Mouse (Mus musculus): ENCODE data around the gene Nr2c1. TPM values are rescaled to one million over a fixed set of nuclear protein-coding genes. Genes with fewer than 3 reads are reported as not detected.

Nr2c1 gene
- polyA plus RNA-seq, 1 experiment = 1.5 TPM

DNA sequence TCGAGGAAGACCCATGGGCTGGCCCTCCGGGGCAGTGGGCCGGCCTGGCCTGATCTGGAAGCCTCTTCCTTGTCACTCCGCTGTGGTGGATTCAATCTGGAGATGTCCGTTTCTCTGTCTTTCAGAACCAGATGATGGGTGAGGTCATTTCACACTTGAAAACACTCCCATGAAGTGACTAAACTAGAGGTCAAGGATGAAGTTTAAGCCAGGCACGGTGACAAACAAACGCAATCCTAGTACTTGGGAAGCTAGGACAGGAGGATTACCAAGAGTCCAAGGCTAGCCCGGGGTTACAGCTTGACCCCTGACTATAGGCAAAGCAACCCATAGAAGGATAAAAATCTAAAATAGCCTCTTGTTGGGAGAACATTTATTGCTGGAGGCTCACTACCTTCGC is 27.1 kb upstream of the Nr2c1 start:
- WGBS = 89% methylated on average over 9 of the region's 9 CpGs
- Histone ChIP-seq H3K27me3 (ENCODE audit: control insufficient read depth, insufficient read depth, low read length) (no peaks in the 10 kb centered on the region), H3K4me3 (ENCODE audit: extremely low read depth, insufficient read depth, insufficient read length) (no peak overlapping the region), H3K36me3 (ENCODE audit: control insufficient read depth, insufficient read depth, low read length) (no peaks in the 10 kb centered on the region), H3K4me1 (ENCODE audit: control insufficient read depth, insufficient read depth, insufficient read length) (no peaks in the 10 kb centered on the region), H3K27ac (ENCODE audit: insufficient read depth, low read length) (no peak overlapping the region)
- TF ChIP-seq POLR2A (IDR thresholded peaks at IDR 0.05; ENCODE audit: low read depth, low read length) = no peak
- no peak for TF ChIP-seq CTCF (IDR thresholded peaks at IDR 0.05; ENCODE audit: extremely low read depth, insufficient read depth, insufficient read length, insufficient replicate concordance)
- DNase-seq (ENCODE audit: low read depth in 1 of 2, low spot score in 2 of 2) = no peak

DNA sequence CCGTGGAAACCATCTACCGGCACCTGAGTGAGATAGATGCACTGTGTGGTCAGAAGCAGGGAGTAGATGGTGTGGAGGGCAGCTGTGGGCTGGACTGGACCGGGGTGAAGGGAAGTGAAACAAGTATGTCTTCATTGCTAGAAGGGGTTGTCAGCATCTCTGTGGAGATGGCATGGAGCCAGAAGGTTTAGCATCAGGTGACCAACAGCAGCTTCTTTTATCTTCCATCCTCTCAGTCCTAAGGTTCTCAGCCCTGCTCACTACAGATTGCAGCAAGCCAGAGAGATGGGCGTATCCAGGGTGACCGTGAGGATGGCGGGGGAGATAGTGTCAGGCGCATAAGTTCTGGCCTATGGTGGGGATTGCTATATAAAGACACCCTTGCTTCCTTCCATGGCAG is 25.2 kb upstream of the Nr2c1 start:
- no peak for DNase-seq (ENCODE audit: low read depth in 1 of 2, low spot score in 2 of 2)
- no peaks in the 10 kb centered on the region; the same call in 1 of the 2 replicates for H3K36me3 ChIP-seq (ENCODE audit: control insufficient read depth, insufficient read depth, low read length)
- H3K4me1 ChIP-seq (ENCODE audit: control insufficient read depth, insufficient read depth, insufficient read length) = no peaks in the 10 kb centered on the region
- H3K27me3 ChIP-seq (ENCODE audit: control insufficient read depth, insufficient read depth, low read length) = no peaks in the 10 kb centered on the region
- WGBS = 81% methylated on average over 7 of the region's 7 CpGs
- H3K27ac ChIP-seq (ENCODE audit: insufficient read depth, low read length) = no peak overlapping the region
- no peak overlapping the region for H3K4me3 ChIP-seq (ENCODE audit: extremely low read depth, insufficient read depth, insufficient read length)
- TF ChIP-seq CTCF (IDR thresholded peaks at IDR 0.05; ENCODE audit: extremely low read depth, insufficient read depth, insufficient read length, insufficient replicate concordance) (no peak), POLR2A (IDR thresholded peaks at IDR 0.05; ENCODE audit: low read depth, low read length) (no peak)

DNA sequence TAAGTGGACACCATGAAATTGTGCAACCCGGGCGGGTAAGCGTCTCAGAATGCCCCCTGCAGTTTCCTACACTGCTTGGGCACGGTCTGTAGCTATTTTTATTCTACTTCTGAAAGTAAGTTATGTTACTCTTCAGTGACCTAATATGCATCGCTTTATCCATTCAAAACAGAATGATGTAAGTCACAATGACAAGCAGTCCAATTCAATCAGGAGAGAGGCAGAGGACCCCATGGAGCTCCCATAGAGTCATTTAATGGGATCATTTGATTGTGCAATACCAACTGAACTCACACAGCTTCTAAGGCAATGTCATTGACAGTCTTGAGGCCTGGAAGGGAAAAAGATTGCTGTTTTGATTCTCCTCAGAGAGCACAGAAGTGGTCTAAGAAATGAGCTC is 24.2 kb upstream of the Nr2c1 start:
- WGBS = 87% methylated on average over 5 of the region's 5 CpGs
- H3K4me1 ChIP-seq (ENCODE audit: control insufficient read depth, insufficient read depth, insufficient read length) = no peaks in the 10 kb centered on the region
- no peak for TF ChIP-seq CTCF (IDR thresholded peaks at IDR 0.05; ENCODE audit: extremely low read depth, insufficient read depth, insufficient read length, insufficient replicate concordance)
- no peak for TF ChIP-seq POLR2A (IDR thresholded peaks at IDR 0.05; ENCODE audit: low read depth, low read length)

DNA sequence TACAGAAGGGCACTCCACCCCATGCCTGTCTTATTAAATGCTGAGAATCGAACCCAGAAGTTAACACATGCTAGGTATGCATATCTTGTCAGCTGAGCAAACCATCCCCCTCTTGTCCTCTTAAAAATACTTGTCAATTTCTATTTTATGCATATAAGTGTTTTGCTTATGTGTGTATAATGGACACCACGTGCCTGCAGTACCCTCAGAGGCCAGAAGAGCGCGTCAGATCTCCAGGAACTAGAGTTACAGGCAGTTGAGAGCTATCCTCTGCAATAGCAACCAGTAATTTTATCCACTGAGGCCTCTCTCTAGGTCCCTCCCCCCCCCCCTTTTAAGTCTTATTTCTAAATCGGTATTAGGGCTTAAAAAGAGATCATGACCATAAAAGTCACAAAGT is 23.4 kb upstream of the Nr2c1 start:
- H3K4me3 ChIP-seq (ENCODE audit: extremely low read depth, insufficient read depth, insufficient read length) = no peak overlapping the region
- no peak for DNase-seq (ENCODE audit: low read depth in 1 of 2, low spot score in 2 of 2)
- H3K36me3 ChIP-seq (ENCODE audit: control insufficient read depth, insufficient read depth, low read length) = no peaks in the 10 kb centered on the region; the same call in 1 of the 2 replicates
- WGBS = 83% methylated on average over 5 of the region's 5 CpGs
- no peaks in the 10 kb centered on the region for H3K4me1 ChIP-seq (ENCODE audit: control insufficient read depth, insufficient read depth, insufficient read length)
- no peak for TF ChIP-seq CTCF (IDR thresholded peaks at IDR 0.05; ENCODE audit: extremely low read depth, insufficient read depth, insufficient read length, insufficient replicate concordance)
- no peak for TF ChIP-seq POLR2A (IDR thresholded peaks at IDR 0.05; ENCODE audit: low read depth, low read length)
- H3K27me3 ChIP-seq (ENCODE audit: control insufficient read depth, insufficient read depth, low read length) = no peaks in the 10 kb centered on the region
- H3K27ac ChIP-seq (ENCODE audit: insufficient read depth, low read length) = no peak overlapping the region

More for the DNA sequence above, 24.2 kb upstream of the Nr2c1 start:
- Histone ChIP-seq H3K4me3 (ENCODE audit: extremely low read depth, insufficient read depth, insufficient read length) (no peak overlapping the region), H3K27me3 (ENCODE audit: control insufficient read depth, insufficient read depth, low read length) (no peaks in the 10 kb centered on the region), H3K27ac (ENCODE audit: insufficient read depth, low read length) (no peak overlapping the region), H3K36me3 (ENCODE audit: control insufficient read depth, insufficient read depth, low read length) (no peaks in the 10 kb centered on the region; the same call in 1 of the 2 replicates)
- no peak for DNase-seq (ENCODE audit: low read depth in 1 of 2, low spot score in 2 of 2)

GRCm38 (mm10) chr10:94129680-94130119 is 18.1 kb upstream of the Nr2c1 start:
- TF ChIP-seq CTCF (IDR thresholded peaks at IDR 0.05; ENCODE audit: extremely low read depth, insufficient read depth, insufficient read length, insufficient replicate concordance) (no peak), POLR2A (IDR thresholded peaks at IDR 0.05; ENCODE audit: low read depth, low read length) (no peak)
- no peak for DNase-seq (ENCODE audit: low read depth in 1 of 2, low spot score in 2 of 2)
- no peaks in the 10 kb centered on the region; the same call in 1 of the 2 replicates for H3K36me3 ChIP-seq (ENCODE audit: control insufficient read depth, insufficient read depth, low read length)
- 90% methylated on average over 9 of the region's 9 CpGs for WGBS
- no peak overlapping the region for H3K4me3 ChIP-seq (ENCODE audit: extremely low read depth, insufficient read depth, insufficient read length)
- H3K4me1 ChIP-seq (ENCODE audit: control insufficient read depth, insufficient read depth, insufficient read length) = no peaks in the 10 kb centered on the region
- H3K27me3 ChIP-seq (ENCODE audit: control insufficient read depth, insufficient read depth, low read length) = no peaks in the 10 kb centered on the region
- H3K27ac ChIP-seq (ENCODE audit: insufficient read depth, low read length) = no peak overlapping the region

DNA sequence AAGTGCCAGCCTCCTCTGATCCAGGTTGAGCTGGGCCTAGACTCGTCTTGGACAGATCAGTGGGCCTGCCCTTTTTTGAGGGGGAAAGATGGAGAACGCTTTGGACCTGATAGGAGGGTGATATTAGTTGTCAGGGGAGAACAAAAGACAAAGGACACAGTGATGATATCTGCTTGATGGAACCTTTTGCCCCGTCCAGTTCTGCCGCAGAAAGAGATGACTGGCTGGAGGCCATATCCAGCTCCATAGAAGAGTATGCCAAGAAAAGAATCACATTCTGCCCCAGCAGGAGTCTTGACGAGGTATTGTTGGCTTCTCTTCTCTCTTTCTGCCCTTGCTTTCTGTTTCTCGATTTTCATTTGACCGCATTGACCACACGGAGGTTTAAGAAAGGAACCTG is 14.7 kb upstream of the Nr2c1 start:
- Histone ChIP-seq H3K4me3 (ENCODE audit: extremely low read depth, insufficient read depth, insufficient read length) (no peak overlapping the region), H3K27me3 (ENCODE audit: control insufficient read depth, insufficient read depth, low read length) (no peaks in the 10 kb centered on the region), H3K36me3 (ENCODE audit: control insufficient read depth, insufficient read depth, low read length) (no peaks in the 10 kb centered on the region), H3K4me1 (ENCODE audit: control insufficient read depth, insufficient read depth, insufficient read length) (no peaks in the 10 kb centered on the region), H3K27ac (ENCODE audit: insufficient read depth, low read length) (no peak overlapping the region)
- TF ChIP-seq POLR2A (IDR thresholded peaks at IDR 0.05; ENCODE audit: low read depth, low read length) = no peak
- no peak for TF ChIP-seq CTCF (IDR thresholded peaks at IDR 0.05; ENCODE audit: extremely low read depth, insufficient read depth, insufficient read length, insufficient replicate concordance)
- WGBS = 89% methylated on average over 8 of the region's 8 CpGs
- no peak for DNase-seq (ENCODE audit: low read depth in 1 of 2, low spot score in 2 of 2)

GRCm38 (mm10) chr10:94133674-94134073 is 14.1 kb upstream of the Nr2c1 start:
- no peak for DNase-seq (ENCODE audit: low read depth in 1 of 2, low spot score in 2 of 2)
- Histone ChIP-seq H3K4me3 (ENCODE audit: extremely low read depth, insufficient read depth, insufficient read length) (no peak overlapping the region), H3K36me3 (ENCODE audit: control insufficient read depth, insufficient read depth, low read length) (no peaks in the 10 kb centered on the region), H3K27me3 (ENCODE audit: control insufficient read depth, insufficient read depth, low read length) (no peaks in the 10 kb centered on the region), H3K4me1 (ENCODE audit: control insufficient read depth, insufficient read depth, insufficient read length) (no peaks in the 10 kb centered on the region), H3K27ac (ENCODE audit: insufficient read depth, low read length) (no peak overlapping the region)
- WGBS = 89% methylated on average over 7 of the region's 7 CpGs
- no peak for TF ChIP-seq POLR2A (IDR thresholded peaks at IDR 0.05; ENCODE audit: low read depth, low read length)
- no peak for TF ChIP-seq CTCF (IDR thresholded peaks at IDR 0.05; ENCODE audit: extremely low read depth, insufficient read depth, insufficient read length, insufficient replicate concordance)

All from spleen, adult 2 months (tissue).